Mouse (Mus musculus) brain, adult 10 weeks (tissue): ENCODE data around the gene Car5b. TPM values are rescaled to one million over a fixed set of nuclear protein-coding genes. Genes with fewer than 3 reads are reported as not detected.

ENCODE experiments used
- polyA plus RNA-seq: library from polyadenylated mRNA; stranded (reverse); fragments of 350-450 nt; fragmentation: Illumina TruSeq; extraction: RNeasy Lipid Tissue Mini Kit (QIAGEN cat#74804); gene quantifications from one replicate; pipeline ENCODE4 v1.2.3, GENCODE M21; 2015; ENCODE audit warnings: low read depth, low replicate concordance

The Car5b gene
- 2.4 TPM for polyA plus RNA-seq

DNA sequence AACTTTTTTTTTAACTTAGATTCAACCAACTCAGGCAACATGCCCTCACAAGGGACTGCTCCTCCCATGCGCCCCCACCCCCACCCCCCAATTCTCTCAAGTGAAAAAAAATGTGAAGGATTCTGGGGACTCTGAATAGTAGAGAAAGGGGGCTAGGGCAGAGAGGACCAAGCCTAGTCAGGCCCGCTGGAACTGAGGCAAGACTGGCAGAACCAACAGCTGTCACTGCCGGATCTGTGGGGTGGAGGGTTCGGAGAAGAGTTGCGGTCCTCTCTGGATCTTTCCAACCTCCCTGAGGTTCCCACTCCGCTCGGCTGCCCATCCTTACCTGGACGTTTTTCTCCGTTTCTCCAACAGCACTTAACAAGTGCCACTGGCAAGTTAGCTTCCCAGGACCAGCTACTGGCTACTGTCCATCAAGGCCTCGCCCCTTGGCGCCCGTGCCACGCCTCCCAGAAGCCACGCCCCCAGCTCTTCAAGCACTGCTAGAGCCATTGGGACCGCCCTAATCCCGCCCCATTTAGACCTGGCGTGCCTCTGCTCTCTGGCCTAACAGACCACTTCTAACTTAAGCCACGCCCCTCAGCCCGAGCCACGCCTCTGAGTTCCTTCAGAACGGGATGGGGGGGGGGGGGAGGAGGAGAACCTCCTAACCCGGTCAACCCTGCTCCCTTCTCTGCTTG is at the start of gene Car5b:
Car5b (minus strand) TSS at position 391 of the 683 bp plus-strand sequence.

DNA sequence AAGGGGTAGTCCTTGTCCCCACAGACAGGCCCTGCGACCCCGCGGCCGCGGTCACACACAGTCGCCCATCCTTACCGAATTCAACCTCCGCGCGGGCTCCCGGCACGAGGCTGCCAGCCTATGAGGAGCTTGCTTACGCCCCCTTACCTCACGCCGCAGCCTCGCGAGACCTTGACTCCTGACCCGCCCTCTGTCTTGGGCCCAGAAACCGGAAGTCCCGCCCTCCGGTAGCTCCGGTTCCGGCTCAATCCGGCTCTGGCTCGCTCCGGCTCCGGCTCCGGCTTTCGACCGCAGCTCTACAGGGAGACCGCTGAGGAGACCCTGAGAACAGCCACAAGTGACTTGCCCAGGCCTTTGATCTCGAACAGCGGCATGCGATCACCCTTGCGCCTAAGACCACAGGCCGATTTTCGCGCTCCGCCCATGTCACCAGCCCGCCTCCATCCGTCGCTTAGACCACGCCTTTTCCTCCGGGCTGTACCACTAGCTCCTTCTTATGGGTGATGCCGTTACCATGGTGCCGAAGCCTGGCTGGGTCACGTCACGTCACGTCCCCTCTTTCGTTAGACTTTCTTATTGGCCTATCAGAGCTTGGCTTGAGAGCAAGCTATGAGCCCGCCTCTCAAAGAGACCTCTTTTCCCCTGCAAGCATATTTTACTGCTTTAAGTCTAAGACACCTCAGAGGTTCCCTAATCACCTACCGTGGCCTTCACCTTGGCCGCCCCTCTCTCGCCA is 48.4 kb upstream of the Car5b start, which contains the start of gene Siah1b:
Siah1b (minus strand) TSS at position 454 of the 736 bp plus-strand sequence.

GRCm38 (mm10) chrX:163958467-163958875 is 69.3 kb downstream of the Car5b start, which contains the start of gene Zrsr2:
Zrsr2 (minus strand) TSS chrX:163958661.

Other genes with a start within 250 kb of the Car5b start
- 65.9 TPM for gene Ap1s2, start 119.0 kb downstream of the Car5b start, polyA plus RNA-seq
- gene Zrsr2, start 69.3 kb downstream of the Car5b start, polyA plus RNA-seq, result 41.9 TPM
- gene Siah1b, start 48.5 kb upstream of the Car5b start, polyA plus RNA-seq, result 6.7 TPM
- gene Cltrn, start 60.8 kb upstream of the Car5b start, polyA plus RNA-seq, result 1.1 TPM
- gene Ace2, start 111.3 kb upstream of the Car5b start, polyA plus RNA-seq, result 1.6 TPM
- 1.5 TPM for gene Bmx, start 230.2 kb upstream of the Car5b start, polyA plus RNA-seq
- 7.8 TPM for gene Pir, start 241.4 kb upstream of the Car5b start, polyA plus RNA-seq